Mouse (Mus musculus) limb, embryonic 11.5 days (tissue): ENCODE measurements around the gene Rpp25l. TPM values are rescaled to one million over a fixed set of nuclear protein-coding genes. Genes with fewer than 3 reads are reported as not detected.
"Not testable (repeated sequence)": the region's sequence is repeated elsewhere in the genome, so short reads cannot be mapped to it uniquely, and the experiment has no call there.

Source experiments
- ATAC-seq: fragments of 200-750 bp; cut with Nextera tagmentation; 2 replicates; pipeline ENCODE4 v1.8.0; 2017; ENCODE audit warnings: low read depth; ENCODE audit not compliant: insufficient number of reproducible peaks, low FRiP score, low TSS enrichment
- DNase-seq: peaks from one replicate; pipeline ENCODE4 v3.0.0-alpha.2; 2015; ENCODE audit warnings: low spot score
- H3K27ac ChIP-seq: fragments of 300-500 bp; sonication (generic); replicated peaks from 2 replicates; pipeline ENCODE4 v1.5.1; 2014; ENCODE audit warnings: low read depth, mild to moderate bottlenecking, low read length
- H3K27me3 ChIP-seq: fragments of 300-500 bp; sonication (generic); 2 replicates; pipeline ENCODE4 v1.6.1; 2014; ENCODE audit warnings: mild to moderate bottlenecking, low read length, mixed read lengths; ENCODE audit not compliant: control insufficient read depth, insufficient read depth
- H3K36me3 ChIP-seq: fragments of 300-500 bp; sonication (generic); 2 replicates; pipeline ENCODE4 v1.6.1; 2014; ENCODE audit warnings: mild to moderate bottlenecking, low read length, moderate library complexity, mixed read lengths; ENCODE audit not compliant: control insufficient read depth, insufficient read depth
- H3K4me1 ChIP-seq: fragments of 300-500 bp; sonication (generic); 2 replicates; pipeline ENCODE4 v1.6.1; 2014; ENCODE audit warnings: low read length, mixed read lengths; ENCODE audit not compliant: control insufficient read depth, insufficient read depth
- H3K4me2 ChIP-seq: fragments of 300-500 bp; sonication (generic); 2 replicates; pipeline ENCODE4 v1.6.1; 2014; ENCODE audit warnings: low read depth, mild to moderate bottlenecking, moderate library complexity; ENCODE audit not compliant: severe bottlenecking
- H3K4me3 ChIP-seq: fragments of 300-500 bp; sonication (generic); 2 replicates; pipeline ENCODE4 v1.5.1; 2014; ENCODE audit warnings: low read depth, low read length
- H3K9ac ChIP-seq: fragments of 300-500 bp; sonication (generic); 2 replicates; pipeline ENCODE4 v1.6.1; 2014; ENCODE audit warnings: mild to moderate bottlenecking, low read length
- H3K9me3 ChIP-seq: fragments of 300-500 bp; sonication (generic); 2 replicates; pipeline ENCODE4 v1.6.1; 2016; ENCODE audit warnings: low read length; ENCODE audit not compliant: control insufficient read depth
- WGBS: fragments of 180-500 bp; shearing (Covaris S2); extraction: QIAGEN DNeasy Blood & Tissue Kit; methylation state at CpG from one replicate; pipeline ENCODE4 v1.1.7; 2014; 5-methylcytosine and 5-hydroxymethylcytosine counted together
- polyA plus RNA-seq: library from polyadenylated mRNA; unstranded; fragments of >200 nt; fragmentation: Nextera tagmentation; extraction: Ambion mirVana; gene quantifications from 2 replicates; pipeline ENCODE4 v1.2.1, GENCODE M21; 2014

Gene Rpp25l
- 94.2 and 99.3 TPM in 2 replicates for polyA plus RNA-seq

- under 1% methylated on average over 61 of the region's 61 CpGs for WGBS
- H3K36me3 ChIP-seq, result 0 out of 2 replicates have a peak, but pooled peaks cover 3% of the 10 kb centered on the region
- peak within 1 kb of the TSS; percentile 93 for H3K4me2 ChIP-seq
- H3K27me3 ChIP-seq, result no peaks in the 10 kb centered on the region
- H3K9me3 ChIP-seq, result no peaks in the 10 kb centered on the region
- peaks cover 23% of the 10 kb centered on the region for H3K4me1 ChIP-seq
- H3K4me3 ChIP-seq, result peak within 1 kb of the TSS; percentile 80
- ATAC-seq (peak; percentile 69), DNase-seq (peak; percentile 95)
- H3K27ac ChIP-seq, result no peak within 1 kb of the TSS; the same call in 1 of the 2 replicates
- peak within 1 kb of the TSS; percentile 93 for H3K9ac ChIP-seq
Observed at GRCm38 (mm10) chr4:41713197-41714067, at the start of gene Rpp25l. Gene Rpp25l, minus strand, starts transcription at chr4:41713534.

GRCm38 (mm10) chr4:41762688-41763114 is 49.4 kb upstream of the Rpp25l start:
- H3K4me1 ChIP-seq, result peaks cover 25% of the 10 kb centered on the region
- ATAC-seq, result peak; percentile 75; the same call in 1 of the 2 replicates

GRCm38 (mm10) chr4:41762099-41762687 is 48.9 kb upstream of the Rpp25l start:
- peak; percentile 84 for DNase-seq

More at GRCm38 (mm10) chr4:41762688-41763114, 49.4 kb upstream of the Rpp25l start:
- H3K9me3 ChIP-seq, H3K27me3 ChIP-seq, H3K36me3 ChIP-seq: not testable (repeated sequence)
- H3K4me2 ChIP-seq, result peak overlapping the region; percentile 90
- 10% methylated on average over 8 of the region's 8 CpGs for WGBS
- H3K27ac ChIP-seq, result peak overlapping the region; percentile 97
- H3K9ac ChIP-seq, result peak overlapping the region; percentile 45
- DNase-seq, result peak; percentile 84
- H3K4me3 ChIP-seq, result peak overlapping the region; percentile 26

GRCm38 (mm10) chr4:41761680-41762079 is 48.3 kb upstream of the Rpp25l start:
- H3K36me3 ChIP-seq, result peaks cover 2% of the 10 kb centered on the region; the same call in 1 of the 2 replicates
- peak overlapping the region; percentile 48 for H3K4me3 ChIP-seq
- H3K4me2 ChIP-seq, result peak overlapping the region; percentile 90
- peak overlapping the region; percentile 97 for H3K27ac ChIP-seq
- DNase-seq, result peak; percentile 41
- H3K9ac ChIP-seq, result peak overlapping the region; percentile 13; the same call in 1 of the 2 replicates
- peaks cover 25% of the 10 kb centered on the region for H3K4me1 ChIP-seq
- no peaks in the 10 kb centered on the region for H3K9me3 ChIP-seq
- H3K27me3 ChIP-seq, result no peaks in the 10 kb centered on the region
- no peak for ATAC-seq

More at GRCm38 (mm10) chr4:41762099-41762687, 48.9 kb upstream of the Rpp25l start:
- peak overlapping the region; percentile 26 for H3K4me3 ChIP-seq
- H3K4me1 ChIP-seq, result peaks cover 25% of the 10 kb centered on the region
- 12% methylated on average over 8 of the region's 8 CpGs for WGBS
- H3K36me3 ChIP-seq, result peaks cover 2% of the 10 kb centered on the region; the same call in 1 of the 2 replicates
- H3K27me3 ChIP-seq, result no peaks in the 10 kb centered on the region
- ATAC-seq, result peak; percentile 82
- peak overlapping the region; percentile 90 for H3K4me2 ChIP-seq
- peak overlapping the region; percentile 97 for H3K27ac ChIP-seq
- H3K9me3 ChIP-seq, result no peaks in the 10 kb centered on the region
- H3K9ac ChIP-seq, result peak overlapping the region; percentile 45

GRCm38 (mm10) chr4:41760911-41761310 is 47.6 kb upstream of the Rpp25l start:
- WGBS, result 67% methylated on average over 4 of the region's 4 CpGs
- no peak for DNase-seq
- Histone ChIP-seq H3K36me3 (peaks cover 2% of the 10 kb centered on the region; the same call in 1 of the 2 replicates), H3K4me1 (peaks cover 31% of the 10 kb centered on the region), H3K9me3 (no peaks in the 10 kb centered on the region), H3K27me3 (no peaks in the 10 kb centered on the region), H3K4me2 (peak overlapping the region; percentile 90), H3K9ac (peak overlapping the region; percentile 62), H3K27ac (peak overlapping the region; percentile 97), H3K4me3 (peak overlapping the region; percentile 48)
- peak; percentile 33; the same call in 1 of the 2 replicates for ATAC-seq

- H3K9me3 ChIP-seq, result no peaks in the 10 kb centered on the region
- H3K4me2 ChIP-seq, result peak overlapping the region; percentile 90
- H3K4me1 ChIP-seq, result peaks cover 31% of the 10 kb centered on the region
- no peaks in the 10 kb centered on the region for H3K27me3 ChIP-seq
- H3K27ac ChIP-seq, result peak overlapping the region; percentile 97
- peaks cover 2% of the 10 kb centered on the region; the same call in 1 of the 2 replicates for H3K36me3 ChIP-seq
- under 1% methylated on average over 15 of the region's 15 CpGs for WGBS
- peak overlapping the region; percentile 48 for H3K4me3 ChIP-seq
- peak; percentile 93 for DNase-seq
- peak; percentile 85 for ATAC-seq
- peak overlapping the region; percentile 62 for H3K9ac ChIP-seq
Observed at GRCm38 (mm10) chr4:41760288-41760721, 47.0 kb upstream of the Rpp25l start.

GRCm38 (mm10) chr4:41759656-41760287 is 46.4 kb upstream of the Rpp25l start:
- ATAC-seq, result no peak
- Histone ChIP-seq H3K4me2 (peak overlapping the region; percentile 90), H3K27me3 (no peaks in the 10 kb centered on the region), H3K4me1 (peaks cover 31% of the 10 kb centered on the region), H3K36me3 (peaks cover 2% of the 10 kb centered on the region; the same call in 1 of the 2 replicates), H3K27ac (peak overlapping the region; percentile 97), H3K4me3 (peak overlapping the region; percentile 48), H3K9ac (peak overlapping the region; percentile 62), H3K9me3 (no peaks in the 10 kb centered on the region)
- whole genome bisulfite sequencing, result 36% methylated on average over 6 of the region's 6 CpGs
- no peak for DNase-seq

GRCm38 (mm10) chr4:41759206-41759605 is 45.9 kb upstream of the Rpp25l start:
- 89% methylated on average over 9 of the region's 9 CpGs for WGBS
- no peak for DNase-seq
- H3K9ac ChIP-seq, result no peak overlapping the region

More at GRCm38 (mm10) chr4:41759206-41759605, 45.9 kb upstream of the Rpp25l start:
- Histone ChIP-seq H3K4me1 (peaks cover 31% of the 10 kb centered on the region), H3K4me3 (no peak overlapping the region), H3K9me3 (no peaks in the 10 kb centered on the region), H3K36me3 (peaks cover 2% of the 10 kb centered on the region; the same call in 1 of the 2 replicates), H3K27ac (no peak overlapping the region), H3K27me3 (no peaks in the 10 kb centered on the region), H3K4me2 (no peak overlapping the region)
- ATAC-seq, result no peak
